Mouse (Mus musculus) CH12.LX (cell line): Measurements from ENCODE around the gene Ints7. TPM values are rescaled to one million over a fixed set of nuclear protein-coding genes. Genes with fewer than 3 reads are reported as not detected.

Source experiments
- DNase-seq: peaks from one replicate; pipeline ENCODE4 v3.0.0-alpha.2; 2013; ENCODE audit errors: extremely low read depth
- H3K27ac ChIP-seq: 2 replicates; pipeline ENCODE4 v1.5.1; 2012; ENCODE audit warnings: low read depth, mild to moderate bottlenecking, control low read depth, moderate library complexity; ENCODE audit not compliant: insufficient read depth
- H3K27me3 ChIP-seq: replicated peaks from 2 replicates; pipeline ENCODE3; 2012; ENCODE audit warnings: inconsistent platforms
- H3K36me3 ChIP-seq, 2 experiments: replicated peaks in 1 of 2; 2 replicates each; pipeline versions ENCODE3 to v1.6.1; 2012; ENCODE audit warnings: inconsistent platforms in 1 of 2, low read length in 1 of 2, mild to moderate bottlenecking in 1 of 2, mixed read lengths in 1 of 2, moderate library complexity in 1 of 2; ENCODE audit not compliant: control insufficient read depth in 1 of 2, insufficient read depth in 1 of 2
- H3K4me1 ChIP-seq, 2 experiments: 2 replicates each; pipeline ENCODE4 v1.6.1; 2012; ENCODE audit warnings: inconsistent platforms in 1 of 2, moderate library complexity in 1 of 2; ENCODE audit not compliant: insufficient read depth in 2 of 2, control insufficient read depth in 1 of 2
- H3K4me2 ChIP-seq: 2 replicates; pipeline ENCODE4 v1.6.1; 2012; ENCODE audit warnings: low read depth, mild to moderate bottlenecking, control low read depth; ENCODE audit not compliant: poor library complexity, insufficient read depth, severe bottlenecking
- H3K4me3 ChIP-seq, 3 experiments: fragments of 150-350 bp in 1 of 3; sonication (generic) in 1 of 3; replicated peaks in 1 of 3; 2 replicates each; pipeline versions ENCODE3 to v1.5.1; 2011 to 2012; ENCODE audit warnings: low read depth in 2 of 3, low read length in 2 of 3, mild to moderate bottlenecking in 2 of 3, moderate library complexity in 2 of 3, control low read depth in 1 of 3, improper control_type of control experiment in 1 of 3, inconsistent platforms in 1 of 3, mixed read lengths in 1 of 3; ENCODE audit not compliant: poor library complexity in 1 of 3
- H3K79me2 ChIP-seq: replicated peaks from 2 replicates; pipeline ENCODE4 v1.6.1; 2012; ENCODE audit warnings: mild to moderate bottlenecking, moderate library complexity; ENCODE audit not compliant: control insufficient read depth, poor library complexity, insufficient read depth, severe bottlenecking; ENCODE audit errors: extremely low read depth
- H3K9ac ChIP-seq: 2 replicates; pipeline ENCODE4 v1.6.1; 2012; ENCODE audit warnings: low read depth, mild to moderate bottlenecking, control low read depth, moderate library complexity; ENCODE audit not compliant: insufficient read depth
- H3K9me3 ChIP-seq: replicated peaks from 2 replicates; pipeline ENCODE3; 2012; ENCODE audit warnings: low read length, inconsistent platforms, mixed read lengths
- BHLHE40 ChIP-seq: IDR thresholded peaks from 2 replicates; pipeline ENCODE4 v1.6.1; 2011; ENCODE audit warnings: mild to moderate bottlenecking, low read depth, low read length, improper control_type of control experiment
- CHD2 ChIP-seq: IDR thresholded peaks from 2 replicates; pipeline ENCODE4 v1.6.1; 2011; ENCODE audit warnings: low read length, improper control_type of control experiment
- E2F4 ChIP-seq: IDR thresholded peaks from 2 replicates; pipeline ENCODE4 v1.6.1; 2011; ENCODE audit warnings: low read depth, low read length, improper control_type of control experiment; ENCODE audit not compliant: insufficient replicate concordance
- EP300 ChIP-seq: IDR thresholded peaks from 2 replicates; pipeline ENCODE4 v1.6.1; 2011; ENCODE audit warnings: low read length, improper control_type of control experiment
- ETS1 ChIP-seq: conservative IDR thresholded peaks from 2 replicates; pipeline ENCODE4 v1.6.1; 2012; ENCODE audit warnings: low read depth, mild to moderate bottlenecking, inconsistent platforms, low read length, improper control_type of control experiment, moderate library complexity
- GABPA ChIP-seq: IDR thresholded peaks from 2 replicates; pipeline ENCODE4 v1.6.1; 2012; ENCODE audit warnings: low read depth, low read length, improper control_type of control experiment, inconsistent platforms; ENCODE audit not compliant: insufficient replicate concordance
- MAZ ChIP-seq: IDR thresholded peaks from 2 replicates; pipeline ENCODE4 v1.6.1; 2012; ENCODE audit warnings: low read depth, mild to moderate bottlenecking, inconsistent platforms, low read length, improper control_type of control experiment, moderate library complexity
- MEF2A ChIP-seq: IDR thresholded peaks from 2 replicates; pipeline ENCODE4 v1.6.1; 2014; ENCODE audit warnings: low read depth, mild to moderate bottlenecking, inconsistent platforms, low read length, improper control_type of control experiment, borderline replicate concordance
- MYC ChIP-seq: IDR thresholded peaks from 2 replicates; pipeline ENCODE4 v1.6.1; 2011; ENCODE audit warnings: low read depth, mild to moderate bottlenecking, improper control_type of control experiment, low read length
- POLR2A ChIP-seq: IDR thresholded peaks from 2 replicates; pipeline ENCODE4 v1.6.1; 2011; ENCODE audit warnings: low read depth, mild to moderate bottlenecking, improper control_type of control experiment, low read length
- TBP ChIP-seq: conservative IDR thresholded peaks from 2 replicates; pipeline ENCODE4 v1.6.1; 2011; ENCODE audit warnings: low read depth, low read length, improper control_type of control experiment
- UBTF ChIP-seq: IDR thresholded peaks from 2 replicates; pipeline ENCODE4 v1.6.1; 2012; ENCODE audit warnings: low read depth, mild to moderate bottlenecking, inconsistent platforms, low read length, improper control_type of control experiment, moderate library complexity
- ZMIZ1 ChIP-seq: IDR thresholded peaks from 2 replicates; pipeline ENCODE4 v1.6.1; 2012; ENCODE audit warnings: low read depth, mild to moderate bottlenecking, inconsistent platforms, low read length, improper control_type of control experiment
- ZNF384 ChIP-seq: IDR thresholded peaks from 2 replicates; pipeline ENCODE4 v1.6.1; 2012; ENCODE audit warnings: low read depth, low read length, improper control_type of control experiment, inconsistent platforms
- dilution Hi-C: fragments of 300-500 bp; cut with MboI; formaldehyde crosslinking; loops from 2 replicates; pipeline ENCODE4 v1.14.3; 2020; ENCODE audit warnings: low sequenced_read_pairs; ENCODE audit not compliant: extremely low pct_unique_long_range_greater_than_20kb, extremely low pct_ligation_motif_present
- in situ Hi-C: fragments of 300-500 bp; cut with MboI; formaldehyde crosslinking; loops from 3 replicates; pipeline ENCODE4 v1.14.3; 2019; ENCODE audit warnings: low sequenced_read_pairs, low pct_ligation_motif_present, low pct_unique_long_range_greater_than_20kb, mixed read lengths
- polyA plus RNA-seq: library from polyadenylated mRNA; unstranded; fragments of >175 nt; gene quantifications from 2 replicates; pipeline ENCODE4 v1.2.1, GENCODE M21; 2012; ENCODE audit warnings: low read depth; ENCODE audit not compliant: insufficient read length
- total RNA-seq, 2 experiments: library from RNA; depleted of rRNA; stranded (reverse); fragments of 300-350 nt in 1 of 2; fragments of >200 nt in 1 of 2; gene quantifications; 2 replicates each; pipeline ENCODE4 v1.2.3; 2012 to 2014

The Ints7 gene
- total and polyA plus RNA-seq, 3 experiments, result 30.4 to 58.8 (median 50.5) TPM

DNA sequence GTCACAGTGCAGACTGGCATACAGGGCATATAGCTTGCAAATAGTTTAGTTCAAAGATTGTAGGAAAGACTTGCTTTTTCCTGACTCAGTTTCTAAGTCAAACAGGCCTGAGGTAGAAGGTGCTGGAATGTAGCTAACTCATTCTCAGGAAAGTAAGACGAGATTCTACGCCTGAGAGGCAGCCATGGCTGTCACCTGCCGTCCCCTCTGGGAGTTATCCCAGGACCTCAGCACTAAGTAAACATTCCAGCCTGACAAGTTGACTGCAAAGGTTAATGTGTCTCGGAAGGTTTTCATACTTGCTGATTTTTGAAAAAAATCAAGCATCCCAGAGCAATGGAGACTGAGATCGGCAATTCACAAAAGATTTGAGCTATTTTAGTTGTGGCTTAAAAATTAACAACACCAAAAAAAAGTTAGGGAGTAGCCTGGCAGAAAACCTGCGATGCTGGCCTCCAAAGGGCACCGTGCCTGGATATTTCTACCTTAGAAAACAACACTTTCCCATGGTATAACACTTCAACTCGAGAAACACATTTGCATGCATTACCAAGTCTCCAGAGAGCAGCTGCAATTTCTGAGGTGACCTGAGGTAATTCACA lies 87.6 kb downstream of the Ints7 start:
- in situ Hi-C loops, result no loop called here
- H3K4me2 ChIP-seq, result peak overlapping the region; percentile 67; the same call in 1 of the 2 replicates
- peaks cover 12 to 44% of the 10 kb centered on the region in 2 experiments for H3K4me1 ChIP-seq
- no peaks in the 10 kb centered on the region for H3K9me3 ChIP-seq
- peak; percentile 20 for DNase-seq
- TF ChIP-seq ETS1 (0 out of 2 replicates have a peak, but pooled peaks have one; percentile 8), CHD2 (no peak), MYC (no peak), ZNF384 (peak; percentile 20), E2F4 (no peak), TBP (peak; percentile 95), UBTF (no peak), ZMIZ1 (peak; percentile 88), BHLHE40 (0 out of 2 replicates have a peak, but pooled peaks have one; percentile 12), MEF2A (no peak), POLR2A (peak; percentile 57; the same call in 1 of the 2 replicates), EP300 (0 out of 2 replicates have a peak, but pooled peaks have one; percentile 15)
- no peaks in the 10 kb centered on the region for H3K36me3 ChIP-seq
- H3K27me3 ChIP-seq, result no peaks in the 10 kb centered on the region
- no peak overlapping the region for H3K9ac ChIP-seq
- H3K4me3 ChIP-seq, result no peak overlapping the region
- no peak overlapping the region for H3K27ac ChIP-seq
- dilution Hi-C loops, result no loop called here
- H3K79me2 ChIP-seq, result no peaks in the 10 kb centered on the region

DNA sequence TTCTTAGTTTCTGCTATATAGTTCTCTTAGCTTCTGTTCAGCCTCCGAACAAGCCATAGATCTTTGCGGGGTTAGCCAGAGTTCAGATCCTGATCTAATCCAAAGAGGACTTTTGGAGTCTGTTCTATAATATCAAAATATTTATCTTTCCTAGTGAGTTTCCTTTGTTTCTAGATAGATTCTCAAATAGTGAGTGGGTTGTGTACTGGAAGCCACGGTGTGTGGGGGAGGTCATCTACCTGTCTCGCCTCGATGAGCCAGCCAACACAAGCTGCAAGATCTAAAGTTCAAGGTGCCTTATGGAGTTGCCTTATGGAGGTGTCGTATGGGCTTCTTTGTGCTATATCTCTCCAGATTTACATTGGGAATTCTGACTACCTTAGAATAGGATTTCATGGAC lies 88.2 kb downstream of the Ints7 start:
- in situ Hi-C loops, result no loop called here
- Histone ChIP-seq H3K79me2 (no peaks in the 10 kb centered on the region), H3K4me2 (0 out of 2 replicates have a peak overlapping the region, but pooled peaks have one; percentile 6), H3K27me3 (no peaks in the 10 kb centered on the region), H3K9me3 (no peaks in the 10 kb centered on the region), H3K27ac (no peak overlapping the region), H3K4me3 (no peak overlapping the region), H3K9ac (no peak overlapping the region), H3K36me3 (no peaks in the 10 kb centered on the region), H3K4me1 (peaks cover 12 to 42% of the 10 kb centered on the region in 2 experiments)
- dilution Hi-C loops, result no loop called here
- TF ChIP-seq MAZ (no peak), GABPA (no peak), UBTF (no peak), EP300 (0 out of 2 replicates have a peak, but pooled peaks have one; percentile 0)
- DNase-seq, result no peak
